Mouse (Mus musculus) neural tube, postnatal 0 days (tissue): ENCODE measurements around the gene Lingo2. TPM values are rescaled to one million over a fixed set of nuclear protein-coding genes. Genes with fewer than 3 reads are reported as not detected.

Experiments used
- microRNA counts: library from miRNA; unstranded; fragments of <30 nt; microRNA quantifications from one replicate; lab custom pipeline; 2015
- microRNA-seq: library from miRNA; unstranded; fragments of <30 nt; microRNA quantifications from one replicate; pipeline ENCODE4, GENCODE M21; 2016
- polyA plus RNA-seq: library from polyadenylated mRNA; unstranded; fragments of >200 nt; fragmentation: Nextera tagmentation; extraction: Ambion mirVana; gene quantifications from 2 replicates; pipeline ENCODE4 v1.2.1, GENCODE M21; 2015

Gene Lingo2
- 52.4 and 58.2 TPM in 2 replicates for polyA plus RNA-seq

DNA sequence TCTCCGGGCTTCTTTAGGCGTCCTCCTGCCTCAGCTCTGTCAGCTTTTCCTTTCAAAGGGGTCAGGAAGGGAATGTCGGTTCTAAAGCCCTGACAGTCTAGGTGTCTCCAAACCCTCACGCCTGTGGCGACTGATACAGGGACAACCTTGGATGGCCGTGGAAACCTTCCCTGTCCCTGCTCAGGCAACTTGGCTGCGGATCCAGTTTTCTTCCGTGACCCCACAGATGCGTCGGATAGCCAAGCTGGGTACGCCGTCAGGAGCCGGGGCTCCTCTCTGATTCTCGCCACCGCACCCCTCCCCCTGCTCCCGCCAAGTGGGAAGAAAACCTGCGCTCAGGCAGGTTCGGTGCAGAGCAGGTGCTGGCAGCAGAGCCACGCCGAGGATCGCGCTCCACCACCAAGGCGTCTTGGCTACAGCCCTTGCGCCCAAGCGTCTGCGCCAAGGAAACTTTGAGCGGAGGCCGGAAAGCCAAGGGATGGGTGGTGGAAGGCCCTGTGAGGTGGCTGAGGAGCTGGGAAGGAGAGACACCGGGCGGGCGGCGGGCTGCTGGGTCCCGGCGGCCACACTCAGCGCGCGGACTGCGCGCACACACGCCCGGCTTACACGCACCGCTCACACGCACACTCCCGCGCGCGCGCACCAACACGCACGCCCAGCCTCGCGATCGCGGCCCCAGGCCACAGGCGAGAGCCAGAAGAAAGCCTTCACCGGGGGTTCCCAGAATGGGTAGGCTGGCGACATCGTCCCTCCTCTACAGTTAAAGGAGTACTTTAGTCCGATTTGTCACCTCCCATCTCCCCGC is at the start of gene Lingo2:
Gene Lingo2 (minus strand): TSS at position 598 of the 805 bp plus-strand sequence.

MicroRNAs encoded within 50 kb of the gene (microRNA counts, 519-probe panel; counts per million panel counts)
- microRNA mmu-miR-873 (lab: Ali Mortazavi, UCI) (2,725 counts per million, percentile 10 among the panel's probes with 10 or more counts), microRNA mmu-miR-876-3p (lab: Ali Mortazavi, UCI) (40.5 counts per million), microRNA mmu-miR-876-5p (lab: Ali Mortazavi, UCI) (40.5 counts per million)

Small RNA genes lying within 50 kb of the gene (microRNA-seq; reads per million reads assigned to microRNA genes)
- gene Mir873a (not detected), gene Mir873b (not detected), gene Mir876 (not detected)
